ENCODE assay signal across 12 mouse cellular contexts in genomic region chr17:14714374-14714773, GRCm38 (mm10). TPM values are rescaled to one million over a fixed set of nuclear protein-coding genes. Genes with fewer than 3 reads are reported as not detected.
"Had no signal": no experiment of that assay in that cellular context is flagged by ENCODE, and none has a peak within 500 bp of the region (broad histone marks: within the 10 kb centered on the region; RNA-seq: fewer than 3 reads in every experiment).

No protein-coding gene starts in this region.

- H3K9me3 ChIP-seq: limb, embryonic 12.5 days; liver, embryonic 13.5 days had no signal

- H3K9ac ChIP-seq: limb, embryonic 12.5 days; liver, embryonic 13.5 days; liver, postnatal 0 days had no signal

- H3K4me2 ChIP-seq: limb, embryonic 12.5 days; liver, embryonic 13.5 days had no signal

- H3K27ac ChIP-seq: layer of hippocampus, adult 2 months; limb, embryonic 12.5 days; liver, embryonic 13.5 days; stomach, postnatal 0 days had no signal

- H3K4me1 ChIP-seq: limb, embryonic 12.5 days; liver, embryonic 13.5 days had no signal

- H3K36me3 ChIP-seq: limb, embryonic 12.5 days; liver, embryonic 13.5 days had no signal

- ATAC-seq: liver, postnatal 0 days had no signal

- H3K27me3 ChIP-seq: limb, embryonic 12.5 days; liver, embryonic 13.5 days had no signal

- H3K4me3 ChIP-seq: layer of hippocampus, adult 2 months; limb, embryonic 12.5 days; liver, embryonic 13.5 days had no signal

- DNase-seq: kidney, postnatal 10 days; kidney, postnatal 4 days; liver; liver, embryonic 13.5 days; liver, postnatal 0 days; midbrain, embryonic 14.5 days; thymus, postnatal 4 days had no signal

RNA-seq across cellular contexts. Expression of gene Thbs2, which starts 20.3 kb away (rescaled TPM):
- total RNA-seq: monocyte, adult 5-6 weeks; neutrophil, adult 5-6 weeks had no signal
